Mouse (Mus musculus): ENCODE measurements around the gene Myo10. TPM values are rescaled to one million over a fixed set of nuclear protein-coding genes. Genes with fewer than 3 reads are reported as not detected.

The Myo10 gene
- polyA plus RNA-seq, 1 experiment from 2014 or later = 25.8 TPM

DNA sequence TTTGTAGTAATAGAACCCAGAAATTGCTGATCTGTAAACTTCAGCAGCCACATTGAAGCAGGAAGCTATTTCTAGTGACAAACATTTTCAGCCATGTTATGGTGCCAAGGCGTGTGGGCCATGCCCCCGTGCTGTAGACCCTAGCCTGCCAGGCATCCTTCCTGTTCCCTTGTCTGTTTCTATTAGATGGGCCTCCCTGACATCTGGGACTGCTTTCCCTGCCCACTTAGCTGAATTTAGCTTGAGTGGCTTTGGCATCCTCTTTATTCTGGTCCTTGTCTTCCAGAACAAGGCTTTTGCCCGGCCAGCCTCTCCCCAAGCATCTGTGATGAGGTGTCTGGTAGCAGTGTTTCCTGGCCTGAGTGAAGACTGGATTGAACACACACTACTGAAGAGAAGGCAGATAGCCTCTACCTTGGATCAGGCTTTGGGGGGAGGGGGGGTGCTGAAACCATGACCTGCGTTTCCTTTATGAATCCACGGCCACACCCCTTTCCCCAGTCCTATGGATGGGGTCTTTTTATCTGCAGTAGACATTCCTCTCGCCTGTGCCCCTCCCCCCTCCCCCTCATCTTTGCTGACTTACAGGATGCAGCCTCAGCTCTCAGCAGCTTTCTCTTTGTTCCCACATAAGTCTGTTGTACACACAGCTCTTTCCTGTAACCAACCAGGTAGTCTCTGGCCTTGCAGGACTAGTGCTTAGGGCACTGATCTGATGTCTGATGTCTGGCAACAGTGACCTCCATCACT is 51.1 kb downstream of the Myo10 start:
- WGBS = 56% methylated on average over 6 of the region's 6 CpGs
- no peak for TF ChIP-seq CTCF (IDR thresholded peaks at IDR 0.05; ENCODE audit: low read depth)
- DNase-seq (ENCODE audit: low spot score) = no peak
- no peak overlapping the region for H3K4me2 ChIP-seq (ENCODE audit: low read length)
- ATAC-seq (replicated peaks; ENCODE audit: low FRiP score, low read depth) = no peak
- peaks cover 9% of the 10 kb centered on the region; the same call in 1 of the 2 replicates for H3K4me1 ChIP-seq (replicated peaks; ENCODE audit: insufficient read depth, low read length)
- no peaks in the 10 kb centered on the region for H3K27me3 ChIP-seq (ENCODE audit: insufficient read depth, low read length)
- no peak overlapping the region for H3K4me3 ChIP-seq (replicated peaks; ENCODE audit: low read depth, low read length)
- H3K27ac ChIP-seq = no peak overlapping the region
- H3K36me3 ChIP-seq (ENCODE audit: insufficient read depth, low read length) = 0 out of 2 replicates have a peak, but pooled peaks cover 2% of the 10 kb centered on the region
- no peak overlapping the region for H3K9ac ChIP-seq (ENCODE audit: low read depth, low read length)
- no peaks in the 10 kb centered on the region for H3K9me3 ChIP-seq (replicated peaks; ENCODE audit: low read length)

- H3K9me3 ChIP-seq (replicated peaks; ENCODE audit: low read length) = no peaks in the 10 kb centered on the region
- H3K9ac ChIP-seq (ENCODE audit: low read depth, low read length) = no peak overlapping the region
- no peak overlapping the region for H3K4me3 ChIP-seq (replicated peaks; ENCODE audit: low read depth, low read length)
- ATAC-seq (replicated peaks; ENCODE audit: low FRiP score, low read depth) (no peak), DNase-seq (ENCODE audit: low spot score) (no peak)
- peaks cover 12% of the 10 kb centered on the region; the same call in 1 of the 2 replicates for H3K4me1 ChIP-seq (replicated peaks; ENCODE audit: insufficient read depth, low read length)
- no peaks in the 10 kb centered on the region for H3K27me3 ChIP-seq (ENCODE audit: insufficient read depth, low read length)
- H3K27ac ChIP-seq = no peak overlapping the region
- no peak overlapping the region for H3K4me2 ChIP-seq (ENCODE audit: low read length)
- H3K36me3 ChIP-seq (ENCODE audit: insufficient read depth, low read length) = no peaks in the 10 kb centered on the region
- 90% methylated on average over 17 of the region's 17 CpGs for WGBS
- no peak for TF ChIP-seq CTCF (IDR thresholded peaks at IDR 0.05; ENCODE audit: low read depth)
Measured at GRCm38 (mm10) chr15:25674099-25674931, 52.0 kb downstream of the Myo10 start.

- H3K9me3 ChIP-seq (replicated peaks; ENCODE audit: low read length) = no peaks in the 10 kb centered on the region
- no peaks in the 10 kb centered on the region for H3K36me3 ChIP-seq (ENCODE audit: insufficient read depth, low read length)
- 94% methylated on average over 4 of the region's 4 CpGs for WGBS
Measured at GRCm38 (mm10) chr15:25674932-25675250, 52.6 kb downstream of the Myo10 start.

DNA sequence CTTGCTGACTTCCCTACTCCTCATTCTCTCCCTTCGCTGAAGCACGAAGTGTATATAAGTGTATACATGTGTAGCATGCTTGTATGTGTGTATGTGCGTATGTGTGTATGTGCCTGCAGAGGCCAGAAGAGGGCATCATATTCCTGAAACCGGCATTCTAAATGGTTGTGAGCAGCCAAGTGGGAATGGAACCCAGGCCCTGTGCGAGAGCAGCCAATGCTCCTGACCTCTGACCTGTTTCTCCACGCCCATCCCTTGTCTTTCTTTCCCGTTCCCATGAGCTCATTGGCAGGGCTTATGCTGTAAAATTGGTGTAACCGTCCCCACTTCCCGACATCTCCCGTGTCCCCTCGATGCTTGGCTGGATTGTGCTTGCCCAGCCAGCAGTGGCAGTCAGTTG is 53.0 kb downstream of the Myo10 start:
- 92% methylated on average over 11 of the region's 11 CpGs for WGBS
- Histone ChIP-seq H3K9ac (ENCODE audit: low read depth, low read length) (no peak overlapping the region), H3K4me3 (replicated peaks; ENCODE audit: low read depth, low read length) (no peak overlapping the region), H3K27me3 (ENCODE audit: insufficient read depth, low read length) (no peaks in the 10 kb centered on the region), H3K4me2 (ENCODE audit: low read length) (no peak overlapping the region), H3K36me3 (ENCODE audit: insufficient read depth, low read length) (no peaks in the 10 kb centered on the region), H3K4me1 (replicated peaks; ENCODE audit: insufficient read depth, low read length) (peaks cover 18% of the 10 kb centered on the region; the same call in 1 of the 2 replicates), H3K27ac (no peak overlapping the region), H3K9me3 (replicated peaks; ENCODE audit: low read length) (no peaks in the 10 kb centered on the region)
- ATAC-seq (replicated peaks; ENCODE audit: low FRiP score, low read depth) (0 out of 2 replicates have a peak, but pooled peaks have one; percentile 15), DNase-seq (ENCODE audit: low spot score) (no peak)
- TF ChIP-seq CTCF (IDR thresholded peaks at IDR 0.05; ENCODE audit: low read depth) = 0 out of 2 replicates have a peak, but pooled peaks have one; percentile 10

More at GRCm38 (mm10) chr15:25674932-25675250, 52.6 kb downstream of the Myo10 start:
- H3K27ac ChIP-seq = no peak overlapping the region
- DNase-seq (ENCODE audit: low spot score) (no peak), ATAC-seq (replicated peaks; ENCODE audit: low FRiP score, low read depth) (no peak)
- no peak overlapping the region for H3K4me3 ChIP-seq (replicated peaks; ENCODE audit: low read depth, low read length)
- TF ChIP-seq CTCF (IDR thresholded peaks at IDR 0.05; ENCODE audit: low read depth) = no peak
- H3K4me2 ChIP-seq (ENCODE audit: low read length) = no peak overlapping the region
- peaks cover 14% of the 10 kb centered on the region; the same call in 1 of the 2 replicates for H3K4me1 ChIP-seq (replicated peaks; ENCODE audit: insufficient read depth, low read length)
- H3K27me3 ChIP-seq (ENCODE audit: insufficient read depth, low read length) = no peaks in the 10 kb centered on the region
- no peak overlapping the region for H3K9ac ChIP-seq (ENCODE audit: low read depth, low read length)

GRCm38 (mm10) chr15:25676056-25676785 is 53.9 kb downstream of the Myo10 start:
- Histone ChIP-seq H3K36me3 (ENCODE audit: insufficient read depth, low read length) (no peaks in the 10 kb centered on the region), H3K4me3 (replicated peaks; ENCODE audit: low read depth, low read length) (no peak overlapping the region), H3K4me1 (replicated peaks; ENCODE audit: insufficient read depth, low read length) (peaks cover 19% of the 10 kb centered on the region; the same call in 1 of the 2 replicates), H3K9ac (ENCODE audit: low read depth, low read length) (no peak overlapping the region), H3K27me3 (ENCODE audit: insufficient read depth, low read length) (no peaks in the 10 kb centered on the region), H3K4me2 (ENCODE audit: low read length) (no peak overlapping the region), H3K27ac (no peak overlapping the region), H3K9me3 (replicated peaks; ENCODE audit: low read length) (no peaks in the 10 kb centered on the region)
- ATAC-seq (replicated peaks; ENCODE audit: low FRiP score, low read depth) (no peak), DNase-seq (ENCODE audit: low spot score) (no peak)
- 71% methylated on average over 13 of the region's 13 CpGs for WGBS
- TF ChIP-seq CTCF (IDR thresholded peaks at IDR 0.05; ENCODE audit: low read depth) = no peak

- Histone ChIP-seq H3K4me1 (replicated peaks; ENCODE audit: insufficient read depth, low read length) (peaks cover 18% of the 10 kb centered on the region; the same call in 1 of the 2 replicates), H3K9me3 (replicated peaks; ENCODE audit: low read length) (no peaks in the 10 kb centered on the region), H3K36me3 (ENCODE audit: insufficient read depth, low read length) (no peaks in the 10 kb centered on the region), H3K27ac (no peak overlapping the region), H3K4me3 (replicated peaks; ENCODE audit: low read depth, low read length) (no peak overlapping the region), H3K9ac (ENCODE audit: low read depth, low read length) (no peak overlapping the region), H3K4me2 (ENCODE audit: low read length) (no peak overlapping the region), H3K27me3 (ENCODE audit: insufficient read depth, low read length) (no peaks in the 10 kb centered on the region)
- ATAC-seq (replicated peaks; ENCODE audit: low FRiP score, low read depth) = no peak
- TF ChIP-seq CTCF (IDR thresholded peaks at IDR 0.05; ENCODE audit: low read depth) = no peak
- 68% methylated on average over 3 of the region's 3 CpGs for WGBS
- no peak for DNase-seq (ENCODE audit: low spot score)
Measured at GRCm38 (mm10) chr15:25679081-25679480, 56.8 kb downstream of the Myo10 start.
